Mouse (Mus musculus) bone marrow macrophage, adult 2 months (primary cell): Measurements from ENCODE around the gene Gm20481.

ENCODE experiments used
- CTCF ChIP-seq: IDR thresholded peaks from 2 replicates; pipeline ENCODE4 v1.5.1; 2012; ENCODE audit warnings: low read depth, mild to moderate bottlenecking, low read length, moderate library complexity
- POLR2A ChIP-seq: IDR thresholded peaks from 2 replicates; pipeline ENCODE4 v1.6.1; 2012; ENCODE audit warnings: mild to moderate bottlenecking, low read depth, low read length, borderline replicate concordance

GRCm38 (mm10) chr17:34953258-34953657, 16.5 kb upstream of the Gm20481 start:
- TF ChIP-seq CTCF: no peak
- no peak for TF ChIP-seq POLR2A
